Mouse (Mus musculus) fibroblast of lung, adult 2 months (primary cell): ENCODE results near the gene Myo6.
"Not testable (repeated sequence)": the region's sequence is repeated elsewhere in the genome, so short reads cannot be mapped to it uniquely, and the experiment has no call there.

ENCODE experiments used
- DNase-seq: peaks from one replicate; pipeline ENCODE4 v3.0.0-alpha.2; 2011; ENCODE audit warnings: low read depth

The Myo6 gene

DNA sequence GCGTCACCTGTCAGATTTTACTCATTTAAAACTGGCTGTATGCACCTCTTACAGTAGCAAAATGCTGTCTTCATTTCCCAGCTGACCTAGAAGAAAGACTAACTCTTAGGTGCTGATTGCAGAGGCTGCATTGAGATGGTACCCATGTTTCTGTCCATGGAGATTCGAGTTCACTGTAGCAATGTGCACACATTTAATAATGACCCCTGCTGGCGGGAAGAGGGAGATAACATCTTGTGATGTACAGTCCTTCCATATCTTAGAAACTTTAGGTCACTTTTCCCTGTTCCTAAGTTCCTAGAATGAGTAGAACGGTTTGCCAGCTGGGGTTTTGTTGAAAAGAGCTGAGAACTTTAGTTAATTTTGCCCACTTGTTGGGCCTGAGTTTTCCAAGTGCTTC, 138.7 kb downstream of the Myo6 start:
- no peak for DNase-seq

DNA sequence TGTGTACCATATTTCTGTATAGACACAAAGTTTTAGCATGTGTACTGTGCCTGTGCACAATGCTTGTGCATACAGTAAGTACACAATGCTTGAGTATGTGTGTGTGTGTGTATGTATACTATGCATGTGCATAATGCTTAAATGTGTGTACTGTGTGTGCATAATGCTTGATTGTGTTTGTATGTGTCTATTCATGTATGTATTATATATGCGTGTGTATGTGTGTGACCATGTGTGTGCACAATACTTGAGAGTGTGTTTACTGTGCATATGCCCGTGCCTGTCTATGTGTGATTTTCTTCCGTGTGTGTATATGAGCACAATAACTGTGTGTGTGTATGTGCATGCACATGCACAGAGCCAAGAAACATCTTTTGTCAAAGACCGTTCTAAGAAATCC, 141.6 kb downstream of the Myo6 start:
- no peak for DNase-seq

DNA sequence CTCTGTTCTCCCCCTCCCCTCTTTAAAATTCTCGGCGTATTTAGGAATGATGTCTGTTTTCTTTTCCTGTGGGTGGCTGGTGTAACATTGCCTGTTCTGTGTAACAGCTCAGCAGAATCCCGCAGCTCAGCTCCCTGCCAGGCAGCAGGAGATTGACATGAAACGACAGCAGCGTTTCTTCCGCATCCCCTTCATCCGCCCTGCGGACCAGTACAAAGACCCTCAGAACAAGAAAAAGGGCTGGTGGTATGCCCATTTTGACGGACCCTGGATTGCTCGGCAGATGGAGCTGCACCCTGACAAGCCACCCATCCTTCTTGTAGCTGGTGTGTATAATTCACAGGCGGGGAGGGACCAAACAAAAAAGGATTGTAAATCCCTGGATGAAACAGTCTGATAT, 142.0 kb downstream of the Myo6 start:
- no peak for DNase-seq

DNA sequence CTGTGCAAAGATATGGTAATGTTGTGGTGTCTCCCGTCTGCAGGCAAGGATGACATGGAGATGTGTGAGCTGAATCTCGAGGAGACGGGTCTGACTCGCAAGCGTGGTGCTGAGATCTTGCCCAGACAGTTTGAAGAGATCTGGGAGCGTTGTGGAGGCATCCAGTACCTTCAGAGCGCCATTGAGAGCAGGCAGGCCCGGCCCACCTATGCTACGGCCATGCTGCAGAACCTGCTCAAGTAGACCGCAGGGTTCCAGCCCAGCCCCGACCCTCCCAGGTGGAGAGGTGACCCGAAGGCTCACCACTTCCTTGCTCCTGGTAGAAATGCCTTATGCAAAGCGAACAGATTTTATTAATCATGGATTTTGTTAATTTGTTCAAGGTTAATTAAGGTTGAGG, 142.8 kb downstream of the Myo6 start:
- no peak for DNase-seq

DNA sequence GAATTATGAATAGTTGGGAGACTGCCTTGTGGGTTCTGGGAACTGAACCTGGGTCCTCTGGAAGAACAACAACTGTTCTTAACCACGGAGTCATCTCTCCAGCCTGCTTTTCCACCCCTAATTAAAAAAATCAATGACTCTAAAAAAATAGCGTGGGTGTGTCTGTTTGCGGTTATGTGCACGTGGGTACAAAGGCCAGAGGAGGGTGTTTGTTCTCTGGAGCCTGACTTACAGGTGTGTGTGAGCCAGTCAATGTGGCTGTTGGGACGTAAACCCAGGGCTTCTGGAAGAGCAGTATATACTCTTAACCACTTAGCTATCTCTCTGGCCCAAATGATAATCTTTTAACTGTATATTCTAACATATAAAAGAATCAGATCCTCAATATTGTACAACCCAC, 148.8 kb downstream of the Myo6 start:
- no peak for DNase-seq

DNA sequence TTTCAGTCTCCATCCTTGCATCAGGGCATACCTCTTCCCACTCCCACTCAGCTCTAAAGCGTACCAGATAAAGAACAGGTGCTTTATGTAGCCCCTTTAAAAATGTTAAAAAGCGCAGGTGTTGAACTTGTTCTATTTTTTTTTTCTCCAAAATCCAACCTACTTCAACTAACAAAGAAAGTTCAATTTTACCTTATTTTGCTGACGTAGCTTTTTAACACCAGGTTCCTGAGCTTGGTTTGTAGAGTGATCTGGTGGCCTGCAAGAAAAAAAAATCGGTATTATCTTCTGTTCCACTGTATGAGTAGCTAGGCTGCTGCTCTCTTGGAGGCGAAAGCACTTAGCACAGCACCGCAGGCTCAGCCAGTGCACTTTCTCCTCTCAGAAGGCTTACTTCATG, 151.1 kb downstream of the Myo6 start:
- DNase-seq, result no peak

DNA sequence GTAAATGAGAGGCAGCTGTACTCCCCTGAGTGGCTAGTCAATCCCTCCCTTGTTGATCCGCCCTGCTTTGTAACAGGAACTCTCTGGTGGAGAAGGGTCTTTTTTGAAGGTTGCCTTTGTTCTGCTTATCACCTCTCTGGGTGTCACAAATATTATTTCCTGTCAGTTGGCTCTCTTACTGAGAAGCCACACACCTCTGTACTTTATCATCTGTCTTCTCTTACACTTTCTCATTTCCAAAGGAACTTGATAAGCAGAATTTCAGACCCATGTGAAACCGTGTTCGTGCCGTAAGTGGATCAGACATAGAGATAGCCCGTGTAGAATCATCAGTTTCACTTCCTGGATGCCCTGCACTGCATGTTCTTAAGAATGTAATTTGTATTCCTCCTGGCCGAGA, 153.2 kb downstream of the Myo6 start:
- no peak for DNase-seq

DNA sequence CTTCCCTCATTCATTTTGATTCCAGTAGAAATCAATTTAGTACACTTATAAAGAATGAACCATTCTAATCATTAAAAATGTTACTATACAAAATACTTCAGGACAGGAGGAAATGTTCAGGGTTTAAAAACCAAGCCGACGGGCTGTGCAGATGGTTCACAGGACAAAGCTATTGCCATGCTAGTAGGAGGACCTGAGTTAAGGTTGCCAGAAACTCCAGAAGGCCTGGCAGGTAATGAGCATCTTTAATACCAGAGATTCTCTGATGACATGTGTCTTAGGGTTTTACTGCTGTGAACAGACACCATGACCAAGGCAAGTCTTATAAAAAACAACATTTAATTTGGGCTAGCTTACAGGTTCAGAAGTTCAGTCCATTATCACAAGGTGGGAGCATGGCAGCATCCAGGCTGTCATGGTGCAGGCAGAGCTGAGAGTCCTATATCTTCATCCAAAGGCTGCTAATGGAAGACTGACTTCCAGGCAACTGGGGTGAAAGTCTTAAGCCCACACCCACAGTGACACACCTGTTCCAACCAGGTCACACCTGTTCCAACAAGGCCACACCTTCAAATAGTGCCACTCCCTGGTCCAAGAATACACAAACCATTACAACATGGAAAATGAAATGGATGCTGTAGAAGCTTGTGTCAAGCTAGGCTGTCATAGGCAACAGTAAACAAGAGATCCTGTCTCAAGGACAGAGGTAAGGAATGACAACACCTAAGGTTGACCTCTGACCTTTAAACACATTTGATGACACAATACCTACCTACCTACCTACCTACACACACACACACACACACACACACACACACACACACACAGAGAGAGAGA, 156.4 kb downstream of the Myo6 start:
- not testable (repeated sequence) for DNase-seq

DNA sequence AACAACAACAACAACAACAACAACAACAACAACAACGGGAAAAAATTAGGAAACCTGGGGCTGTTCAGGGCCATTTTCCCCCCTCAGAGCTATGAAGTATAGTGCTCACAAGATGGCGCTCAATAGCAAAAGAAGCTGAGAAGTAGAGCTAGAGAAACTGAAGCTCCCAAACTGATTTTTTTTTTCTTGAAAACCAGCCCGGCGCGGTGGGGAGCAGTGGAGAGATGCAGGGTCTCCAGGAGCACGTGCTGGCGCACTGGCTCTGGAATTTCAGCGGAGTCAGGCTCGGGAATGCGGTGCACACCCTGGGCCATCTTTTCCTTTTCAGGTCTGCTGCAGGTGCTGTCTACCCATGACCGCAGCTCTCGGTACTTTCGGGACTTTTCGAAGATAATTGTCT, 167.3 kb downstream of the Myo6 start:
- DNase-seq, result peak; percentile 18

DNA sequence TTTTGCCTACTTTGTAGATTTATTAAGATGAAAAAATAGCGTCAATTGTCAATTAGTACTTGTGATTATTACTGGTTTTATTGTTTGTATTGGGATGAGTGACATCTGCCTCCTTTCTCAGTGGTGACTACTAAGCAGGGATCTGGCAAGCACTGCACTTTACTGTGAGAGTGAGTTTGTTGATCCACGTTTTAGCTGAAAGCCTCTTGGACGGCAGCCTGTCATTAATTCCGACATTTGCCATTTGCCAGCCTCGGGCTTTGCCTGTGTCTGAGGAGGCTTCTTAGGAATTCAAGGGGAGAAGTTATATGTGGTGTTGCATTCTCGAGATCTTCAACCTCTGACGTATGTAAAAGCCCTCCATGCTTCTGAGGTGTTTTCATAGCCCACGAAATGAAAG, 168.6 kb downstream of the Myo6 start:
- DNase-seq, result no peak

DNA sequence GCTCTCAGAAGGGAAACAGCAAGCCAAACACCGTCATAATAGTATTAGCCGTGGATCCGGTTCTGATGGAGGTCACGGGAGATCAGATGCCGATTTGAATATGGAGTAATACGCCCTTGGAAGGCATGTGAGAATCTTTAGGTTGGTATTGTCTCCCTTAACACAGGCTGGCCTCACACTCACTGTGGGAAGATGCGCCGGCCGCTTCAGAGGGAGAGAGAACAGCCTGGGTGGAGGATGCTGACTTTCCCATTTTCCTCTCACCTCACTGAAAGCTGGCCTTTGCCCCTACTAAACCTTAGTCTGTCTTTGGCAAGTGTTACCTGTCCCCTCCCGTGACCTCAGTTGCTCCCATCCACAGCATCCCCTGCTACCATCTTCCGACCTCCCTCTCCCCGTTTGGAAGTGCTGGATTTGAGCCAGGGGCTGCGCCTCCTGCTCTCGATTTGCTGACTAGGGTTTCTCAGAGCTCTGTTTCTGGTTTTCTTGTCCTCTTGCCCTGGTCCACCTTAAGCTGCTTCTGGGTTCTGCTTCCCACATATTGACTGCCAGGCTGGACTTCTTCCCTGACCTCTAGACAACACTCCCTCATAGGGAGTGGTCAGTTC, 169.3 kb downstream of the Myo6 start:
- no peak for DNase-seq

DNA sequence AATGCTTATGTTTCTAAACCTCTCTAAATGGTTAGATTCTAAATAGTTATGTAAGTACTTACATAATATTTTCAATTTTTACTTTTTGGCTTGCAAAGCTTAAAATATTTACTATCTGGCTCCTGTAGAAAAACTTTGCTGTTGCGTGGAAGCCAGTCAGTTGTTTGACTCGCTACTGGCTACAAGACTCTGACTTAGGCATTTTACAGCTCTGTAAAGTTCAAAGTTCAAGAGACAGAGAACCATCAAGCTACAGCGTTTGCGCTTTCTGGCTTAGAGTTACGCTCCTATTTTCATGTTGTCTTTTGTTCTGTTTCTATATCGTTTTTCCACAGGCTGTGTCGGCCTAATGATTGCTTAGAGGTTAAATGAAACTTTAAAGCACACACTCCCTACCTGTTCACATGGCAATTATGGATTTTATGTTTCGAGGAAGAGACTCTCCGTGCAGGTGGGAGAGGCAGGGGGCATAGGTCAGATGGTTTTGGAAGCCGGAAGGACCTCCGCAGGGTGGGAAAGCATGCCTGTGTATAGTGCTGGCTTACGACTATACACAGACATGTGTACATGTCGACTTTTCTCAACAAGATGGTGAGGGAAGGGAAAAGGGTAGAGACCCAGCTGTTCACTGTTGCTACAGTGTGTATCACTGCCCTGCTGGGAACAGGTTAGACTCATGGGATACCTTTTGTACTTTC, 171.0 kb downstream of the Myo6 start:
- DNase-seq, result no peak

DNA sequence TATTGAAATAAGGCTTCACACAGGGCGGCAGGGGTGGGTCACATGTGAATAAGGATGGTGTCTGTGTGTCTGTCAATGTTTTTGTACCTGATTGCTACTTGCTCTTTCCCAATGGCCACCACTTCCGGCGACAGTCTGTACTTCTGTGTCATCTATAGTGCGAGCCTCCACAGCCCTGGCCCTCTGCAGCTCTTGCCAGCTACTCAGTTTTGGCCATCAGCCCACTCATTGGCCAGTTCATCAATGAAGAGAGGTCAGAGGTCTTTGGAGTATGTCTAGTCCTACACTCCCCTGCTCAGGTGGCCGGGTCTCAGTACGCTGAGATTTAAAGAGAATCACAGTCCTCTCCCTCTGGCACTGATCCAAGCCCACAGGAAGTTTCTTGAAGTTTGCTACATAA, 173.2 kb downstream of the Myo6 start:
- no peak for DNase-seq

DNA sequence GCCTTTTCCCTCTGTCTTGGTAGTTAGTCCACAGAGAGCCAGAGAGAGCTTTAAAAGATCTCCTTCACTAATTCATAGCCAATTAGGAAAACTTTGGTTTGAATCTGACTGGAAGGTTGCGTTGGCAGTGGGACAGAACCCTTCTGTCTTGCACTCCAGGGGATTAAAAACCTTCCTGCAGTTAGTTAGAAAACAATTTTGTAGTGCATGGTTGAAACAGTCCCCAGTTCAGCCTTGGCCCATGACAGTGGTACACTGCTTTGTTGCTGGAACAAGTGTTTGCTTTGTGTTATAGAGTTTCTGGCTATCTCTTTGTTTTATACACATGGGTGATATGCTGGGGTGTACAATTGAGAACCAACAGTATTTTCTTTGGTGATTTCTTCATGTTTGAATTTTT, 176.1 kb downstream of the Myo6 start:
- DNase-seq, result no peak

DNA sequence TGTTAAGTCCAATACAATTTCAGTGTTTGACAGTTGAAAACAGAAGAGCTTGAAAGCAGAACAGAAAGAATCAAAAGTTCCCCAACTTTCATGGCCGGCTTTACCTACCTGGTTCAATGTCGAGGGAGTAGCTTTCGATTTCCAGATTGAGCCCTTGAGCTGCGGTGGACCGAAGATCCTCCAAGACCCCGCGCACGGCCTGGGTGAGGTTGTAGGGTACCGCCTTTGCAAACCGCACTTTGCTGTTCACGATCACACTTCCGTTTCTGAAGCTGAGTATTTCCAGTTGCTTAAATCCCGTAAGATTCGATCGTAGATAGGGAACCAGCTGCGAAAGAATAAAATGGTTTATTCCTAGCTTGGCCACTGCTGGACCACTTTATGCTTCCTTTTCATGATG, 176.9 kb downstream of the Myo6 start:
- DNase-seq, result no peak

DNA sequence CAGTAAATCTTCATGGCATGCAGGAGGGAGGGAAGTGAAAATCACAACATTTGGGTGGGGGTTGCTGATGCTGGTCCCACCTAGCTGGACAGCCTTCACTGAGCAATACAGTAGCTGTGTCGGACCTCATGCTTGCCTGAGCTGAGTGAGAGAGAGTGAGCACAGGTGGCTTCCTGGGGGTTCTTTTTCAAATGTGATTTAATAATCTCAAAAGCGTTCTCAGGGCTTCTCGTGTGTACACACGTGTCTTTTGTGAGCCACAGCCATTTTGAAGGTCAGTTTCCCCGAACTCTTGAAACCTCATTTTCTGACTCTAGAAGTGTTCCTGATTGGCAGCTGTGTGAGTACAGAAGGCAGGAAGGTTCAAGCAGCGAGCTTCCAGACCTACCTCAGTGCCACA, 177.7 kb downstream of the Myo6 start:
- DNase-seq, result no peak

DNA sequence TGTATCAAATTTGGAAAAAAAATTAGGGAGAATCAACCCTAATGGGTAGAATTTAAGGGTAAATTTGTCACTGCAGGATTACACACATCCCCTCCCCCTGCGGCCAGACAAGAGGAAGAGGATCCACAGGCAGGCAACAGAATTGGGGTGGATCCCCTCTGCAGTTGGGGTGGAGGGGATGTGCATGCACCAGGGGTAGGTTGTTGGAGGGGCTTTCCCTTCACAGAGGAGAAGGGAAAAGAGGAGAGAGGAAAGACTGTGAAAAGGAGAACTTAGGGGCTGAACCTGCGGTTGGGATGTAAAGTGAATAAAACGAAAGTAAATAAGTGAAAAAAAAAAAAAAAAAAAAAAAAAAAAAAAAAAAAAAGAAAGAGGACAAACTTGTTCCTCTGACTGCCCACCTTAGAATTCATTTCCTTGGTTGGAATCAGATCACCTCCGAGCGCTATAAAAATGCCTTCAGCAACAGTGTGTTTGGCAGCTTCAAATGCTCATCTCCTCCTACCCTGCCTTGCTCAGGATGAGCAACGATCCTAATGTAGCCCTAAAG, 179.7 kb downstream of the Myo6 start:
- DNase-seq, result no peak

DNA sequence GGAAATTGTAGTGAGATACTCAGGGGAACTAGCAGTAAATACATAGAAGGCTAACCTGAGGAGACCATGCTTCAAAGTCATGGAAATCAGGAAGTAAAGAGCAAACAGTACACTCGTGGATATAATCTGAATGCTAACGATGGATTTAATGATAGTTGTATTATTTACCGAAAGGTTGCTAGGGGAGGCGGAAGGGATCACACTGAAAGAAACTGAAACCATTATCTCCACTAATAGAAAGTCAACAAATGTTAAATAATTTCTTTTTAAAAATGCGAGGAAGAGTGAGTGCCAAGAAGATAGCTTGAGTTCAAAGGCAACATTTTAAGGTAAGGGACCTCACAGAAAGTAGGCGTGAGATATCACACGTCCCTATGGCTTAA, 186.5 kb downstream of the Myo6 start:
- no peak for DNase-seq

DNA sequence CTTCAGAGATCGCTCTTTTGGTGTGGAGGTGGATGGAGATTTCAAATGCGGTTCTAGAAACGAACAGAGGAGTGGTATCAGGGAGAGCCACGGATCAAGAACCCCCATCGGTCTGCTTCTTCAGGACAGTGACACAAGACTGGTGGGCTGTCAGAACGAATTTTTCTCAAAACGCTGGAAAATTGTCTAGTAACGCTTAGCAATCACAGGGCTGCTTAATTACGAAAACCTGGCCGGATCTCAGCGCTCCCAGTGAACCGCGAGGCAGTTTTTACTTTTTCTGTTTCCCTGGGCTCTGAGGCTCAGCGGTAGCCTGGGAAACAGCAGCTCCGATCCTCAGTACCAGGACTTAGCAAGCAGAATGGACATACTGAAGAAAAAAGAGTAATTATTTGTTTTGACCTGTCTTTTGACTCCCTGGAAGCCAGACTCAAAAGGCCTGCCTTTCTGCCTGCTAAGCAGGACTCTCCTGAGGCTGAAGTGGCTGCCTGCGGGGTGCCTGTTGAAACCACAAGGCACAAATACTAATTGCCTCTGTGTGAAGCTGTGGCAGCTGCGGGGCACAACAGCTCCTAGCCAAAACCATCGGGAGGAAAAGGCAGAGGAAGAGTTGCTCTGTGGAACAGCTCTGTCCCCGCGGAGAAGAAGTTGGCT, 187.0 kb downstream of the Myo6 start:
- no peak for DNase-seq

DNA sequence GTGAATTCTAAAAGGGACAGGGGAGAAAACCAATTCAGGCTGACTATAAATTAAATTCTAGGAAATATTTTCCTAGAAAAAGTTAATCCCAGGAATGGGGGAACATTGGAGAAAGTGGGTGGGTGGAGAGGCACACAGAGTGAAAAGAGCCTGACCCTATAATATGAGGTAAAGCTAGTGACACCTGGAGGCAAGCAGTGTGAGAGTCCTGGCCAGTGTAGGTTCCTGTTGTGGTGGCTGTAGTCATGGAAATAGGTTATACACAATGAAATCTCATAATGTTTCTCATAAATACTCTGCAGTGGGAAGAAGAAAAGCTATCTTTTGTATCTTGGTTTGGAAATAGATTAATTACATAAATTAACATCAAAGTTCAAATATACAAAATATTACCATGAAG, 195.2 kb downstream of the Myo6 start:
- DNase-seq, result no peak
